Mouse (Mus musculus) intestine, postnatal 0 days (tissue): ENCODE measurements around the gene Olig3. TPM values are rescaled to one million over a fixed set of nuclear protein-coding genes. Genes with fewer than 3 reads are reported as not detected.
A peak's percentile ranks its signal among the peaks of the same experiment; 100 is the strongest.

Experiments used
- ATAC-seq: fragments of 200-750 bp; cut with Nextera tagmentation; 2 replicates; pipeline ENCODE4 v1.8.0; 2017; ENCODE audit warnings: mild to moderate bottlenecking, moderate TSS enrichment, moderate library complexity
- H3K27ac ChIP-seq: fragments of 300-500 bp; sonication (generic); 2 replicates; pipeline ENCODE4 v1.5.1; 2014; ENCODE audit warnings: mild to moderate bottlenecking, low read depth, low read length, moderate library complexity
- H3K27me3 ChIP-seq: fragments of 300-500 bp; sonication (generic); replicated peaks from 2 replicates; pipeline ENCODE4 v1.6.1; 2014; ENCODE audit warnings: low read length, mixed read lengths; ENCODE audit not compliant: control insufficient read depth, insufficient read depth
- H3K36me3 ChIP-seq: fragments of 300-500 bp; sonication (generic); 2 replicates; pipeline ENCODE4 v1.6.1; 2014; ENCODE audit warnings: mild to moderate bottlenecking, moderate library complexity; ENCODE audit not compliant: control insufficient read depth, insufficient read depth
- H3K4me1 ChIP-seq: fragments of 300-500 bp; sonication (generic); replicated peaks from 2 replicates; pipeline ENCODE4 v1.6.1; 2014; ENCODE audit warnings: antibody characterized with exemption, low read length, mixed read lengths; ENCODE audit not compliant: control insufficient read depth, insufficient read depth
- H3K4me2 ChIP-seq: fragments of 300-500 bp; sonication (generic); replicated peaks from 2 replicates; pipeline ENCODE4 v1.6.1; 2014; ENCODE audit warnings: low read depth, mild to moderate bottlenecking, moderate library complexity
- H3K4me3 ChIP-seq: fragments of 300-500 bp; sonication (generic); 2 replicates; pipeline ENCODE4 v1.5.1; 2014; ENCODE audit warnings: low read depth, low read length
- H3K9ac ChIP-seq: fragments of 300-500 bp; sonication (generic); 2 replicates; pipeline ENCODE4 v1.6.1; 2014; ENCODE audit warnings: mild to moderate bottlenecking, low read depth, low read length
- H3K9me3 ChIP-seq: fragments of 300-500 bp; sonication (generic); 2 replicates; pipeline ENCODE4 v1.6.1; 2016; ENCODE audit warnings: mixed run types; ENCODE audit not compliant: control insufficient read depth
- CTCF ChIP-seq: sonication (generic); IDR thresholded peaks from 2 replicates; pipeline ENCODE4 v1.5.1; 2016; ENCODE audit warnings: low read depth, mild to moderate bottlenecking, control low read depth, antibody characterized with exemption, moderate library complexity
- WGBS: fragments of 180-500 bp; shearing (Covaris S2); extraction: QIAGEN DNeasy Blood & Tissue Kit; methylation state at CpG from one replicate; pipeline ENCODE4 v1.1.7; 2014; 5-methylcytosine and 5-hydroxymethylcytosine counted together
- polyA plus RNA-seq: library from polyadenylated mRNA; unstranded; fragments of >200 nt; fragmentation: Nextera tagmentation; extraction: Ambion mirVana; gene quantifications from 2 replicates; pipeline ENCODE4 v1.2.1, GENCODE M21; 2015

Gene Olig3
- polyA plus RNA-seq, 1 experiment from 2014 or later: not detected

- H3K36me3 ChIP-seq: no peaks in the 10 kb centered on the region
- H3K4me1 ChIP-seq: no peaks in the 10 kb centered on the region
- peaks cover 81% of the 10 kb centered on the region for H3K27me3 ChIP-seq
- peak overlapping the region; percentile 54; the same call in 1 of the 2 replicates for H3K4me2 ChIP-seq
- no peak overlapping the region for H3K9ac ChIP-seq
- no peaks in the 10 kb centered on the region for H3K9me3 ChIP-seq
- ATAC-seq: no peak
- H3K27ac ChIP-seq: no peak overlapping the region
- no peak for TF ChIP-seq CTCF
- 6% methylated on average over 23 of the region's 23 CpGs for WGBS
- H3K4me3 ChIP-seq: peak overlapping the region; percentile 31
Observed at GRCm38 (mm10) chr10:19361539-19362293, 5.4 kb downstream of the Olig3 start.

GRCm38 (mm10) chr10:19362294-19362590, 5.9 kb downstream of the Olig3 start:
- no peak for ATAC-seq
- Histone ChIP-seq H3K36me3 (no peaks in the 10 kb centered on the region), H3K27me3 (peaks cover 76% of the 10 kb centered on the region), H3K4me3 (peak overlapping the region; percentile 31), H3K9me3 (no peaks in the 10 kb centered on the region), H3K9ac (no peak overlapping the region), H3K27ac (no peak overlapping the region), H3K4me1 (no peaks in the 10 kb centered on the region), H3K4me2 (peak overlapping the region; percentile 54; the same call in 1 of the 2 replicates)
- TF ChIP-seq CTCF: no peak
- 1% methylated on average over 8 of the region's 8 CpGs for WGBS

- Histone ChIP-seq H3K27ac (no peak overlapping the region), H3K4me1 (no peaks in the 10 kb centered on the region), H3K9me3 (no peaks in the 10 kb centered on the region), H3K4me2 (peak overlapping the region; percentile 54), H3K9ac (no peak overlapping the region), H3K4me3 (peak overlapping the region; percentile 31), H3K27me3 (peaks cover 70% of the 10 kb centered on the region), H3K36me3 (no peaks in the 10 kb centered on the region)
- ATAC-seq: no peak
- 2% methylated on average over 17 of the region's 17 CpGs for WGBS
- TF ChIP-seq CTCF: no peak
Observed at GRCm38 (mm10) chr10:19362861-19363260, 6.5 kb downstream of the Olig3 start.

- Histone ChIP-seq H3K9ac (no peak overlapping the region), H3K27ac (no peak overlapping the region), H3K27me3 (peaks cover 65% of the 10 kb centered on the region), H3K36me3 (no peaks in the 10 kb centered on the region), H3K4me3 (no peak overlapping the region), H3K4me1 (no peaks in the 10 kb centered on the region), H3K4me2 (no peak overlapping the region), H3K9me3 (no peaks in the 10 kb centered on the region)
- no peak for ATAC-seq
- WGBS: 13% methylated on average over 5 of the region's 5 CpGs
- no peak for TF ChIP-seq CTCF
Observed at GRCm38 (mm10) chr10:19363365-19363764, 7.0 kb downstream of the Olig3 start.

- Histone ChIP-seq H3K4me3 (no peak overlapping the region), H3K9ac (no peak overlapping the region), H3K36me3 (no peaks in the 10 kb centered on the region), H3K4me2 (no peak overlapping the region), H3K27me3 (peaks cover 12% of the 10 kb centered on the region; the same call in 1 of the 2 replicates), H3K27ac (no peak overlapping the region), H3K4me1 (no peaks in the 10 kb centered on the region), H3K9me3 (no peaks in the 10 kb centered on the region)
- 89% methylated on average over 9 of the region's 9 CpGs for WGBS
- no peak for TF ChIP-seq CTCF
- ATAC-seq: no peak
Observed at GRCm38 (mm10) chr10:19369143-19369542, 12.8 kb downstream of the Olig3 start.

- Histone ChIP-seq H3K4me2 (no peak overlapping the region), H3K27ac (no peak overlapping the region), H3K36me3 (no peaks in the 10 kb centered on the region), H3K4me3 (no peak overlapping the region), H3K9me3 (no peaks in the 10 kb centered on the region), H3K4me1 (no peaks in the 10 kb centered on the region), H3K9ac (no peak overlapping the region), H3K27me3 (peaks cover 2% of the 10 kb centered on the region; the same call in 1 of the 2 replicates)
- WGBS: 53% methylated on average over 3 of the region's 3 CpGs
- no peak for TF ChIP-seq CTCF
- ATAC-seq: no peak
Observed at GRCm38 (mm10) chr10:19370146-19370545, 13.8 kb downstream of the Olig3 start.
